Mouse (Mus musculus) liver, embryonic 11.5 days (tissue): ENCODE measurements around the gene Krtcap2. TPM values are rescaled to one million over a fixed set of nuclear protein-coding genes. Genes with fewer than 3 reads are reported as not detected.
A peak's percentile ranks its signal among the peaks of the same experiment; 100 is the strongest.
"Not testable (repeated sequence)": the region's sequence is repeated elsewhere in the genome, so short reads cannot be mapped to it uniquely, and the experiment has no call there.

Experiments used
- ATAC-seq: fragments of 200-750 bp; cut with Nextera tagmentation; replicated peaks from 2 replicates; pipeline ENCODE4 v1.8.0; 2017; ENCODE audit warnings: moderate number of reproducible peaks, mild to moderate bottlenecking, moderate TSS enrichment, moderate library complexity; ENCODE audit not compliant: low FRiP score
- DNase-seq: peaks from one replicate; pipeline ENCODE4 v3.0.0-alpha.2; 2017; ENCODE audit warnings: low spot score
- H3K27ac ChIP-seq: fragments of 300-500 bp; sonication (generic); 2 replicates; pipeline ENCODE4 v1.5.1; 2014; ENCODE audit warnings: mild to moderate bottlenecking, low read depth, low read length, control low read depth
- H3K27me3 ChIP-seq: fragments of 300-500 bp; sonication (generic); replicated peaks from 2 replicates; pipeline ENCODE4 v1.6.1; 2014; ENCODE audit warnings: low read length, mixed read lengths; ENCODE audit not compliant: control insufficient read depth, insufficient read depth
- H3K36me3 ChIP-seq: fragments of 300-500 bp; sonication (generic); 2 replicates; pipeline ENCODE4 v1.6.1; 2014; ENCODE audit warnings: mild to moderate bottlenecking, low read length, moderate library complexity, mixed read lengths; ENCODE audit not compliant: control insufficient read depth, insufficient read depth
- H3K4me1 ChIP-seq: fragments of 300-500 bp; sonication (generic); replicated peaks from 2 replicates; pipeline ENCODE4 v1.6.1; 2014; ENCODE audit warnings: low read length, mixed read lengths; ENCODE audit not compliant: control insufficient read depth, insufficient read depth
- H3K4me2 ChIP-seq: fragments of 300-500 bp; sonication (generic); 2 replicates; pipeline ENCODE4 v1.6.1; 2014; ENCODE audit warnings: mild to moderate bottlenecking, control low read depth, moderate library complexity
- H3K4me3 ChIP-seq: fragments of 300-500 bp; sonication (generic); 2 replicates; pipeline ENCODE4 v1.5.1; 2014; ENCODE audit warnings: low read depth, low read length, control low read depth
- H3K9ac ChIP-seq: fragments of 300-500 bp; sonication (generic); 2 replicates; pipeline ENCODE4 v1.6.1; 2014; ENCODE audit warnings: low read depth, low read length, control low read depth
- H3K9me3 ChIP-seq: fragments of 300-500 bp; sonication (generic); 2 replicates; pipeline ENCODE4 v1.6.1; 2016; ENCODE audit warnings: low read length, inconsistent platforms, mixed read lengths; ENCODE audit not compliant: control insufficient read depth
- WGBS: fragments of 180-500 bp; shearing (Covaris S2); extraction: QIAGEN DNeasy Blood & Tissue Kit; methylation state at CpG from one replicate; pipeline ENCODE4 v1.1.7; 2014; 5-methylcytosine and 5-hydroxymethylcytosine counted together
- polyA plus RNA-seq: library from polyadenylated mRNA; unstranded; fragments of >200 nt; fragmentation: Nextera tagmentation; extraction: Ambion mirVana; gene quantifications from 2 replicates; pipeline ENCODE4 v1.2.1, GENCODE M21; 2014

Krtcap2 gene
- polyA plus RNA-seq, 1 experiment from 2014 or later, result 251 TPM

GRCm38 (mm10) chr3:89208736-89209135 is 37.0 kb upstream of the Krtcap2 start:
- Histone ChIP-seq H3K4me3 (no peak overlapping the region), H3K4me1 (peaks cover 10% of the 10 kb centered on the region), H3K27ac (no peak overlapping the region), H3K9ac (no peak overlapping the region), H3K36me3 (peaks cover 39% of the 10 kb centered on the region), H3K4me2 (no peak overlapping the region), H3K9me3 (no peaks in the 10 kb centered on the region), H3K27me3 (no peaks in the 10 kb centered on the region)
- no peak for ATAC-seq
- DNase-seq, result no peak
- 90% methylated on average over 6 of the region's 6 CpGs for whole genome bisulfite sequencing

GRCm38 (mm10) chr3:89209731-89210130 is 36.0 kb upstream of the Krtcap2 start:
- ATAC-seq, result no peak

GRCm38 (mm10) chr3:89210162-89210561 is 35.6 kb upstream of the Krtcap2 start:
- Histone ChIP-seq H3K4me2 (no peak overlapping the region), H3K4me3 (no peak overlapping the region), H3K27ac (no peak overlapping the region), H3K27me3 (no peaks in the 10 kb centered on the region), H3K36me3 (peaks cover 33% of the 10 kb centered on the region), H3K4me1 (peaks cover 18% of the 10 kb centered on the region), H3K9ac (no peak overlapping the region), H3K9me3 (no peaks in the 10 kb centered on the region)
- WGBS, result 85% methylated on average over 13 of the region's 13 CpGs
- DNase-seq, result no peak
- no peak for ATAC-seq

More at GRCm38 (mm10) chr3:89209731-89210130, 36.0 kb upstream of the Krtcap2 start:
- Histone ChIP-seq H3K4me3 (no peak overlapping the region), H3K4me1 (peaks cover 14% of the 10 kb centered on the region), H3K27ac (no peak overlapping the region), H3K9me3 (no peaks in the 10 kb centered on the region), H3K27me3 (no peaks in the 10 kb centered on the region), H3K9ac (no peak overlapping the region), H3K4me2 (no peak overlapping the region), H3K36me3 (peaks cover 36% of the 10 kb centered on the region)
- no peak for DNase-seq
- WGBS, result 91% methylated on average over 7 of the region's 7 CpGs

GRCm38 (mm10) chr3:89210731-89211130 is 35.0 kb upstream of the Krtcap2 start:
- H3K4me3 ChIP-seq, result no peak overlapping the region
- H3K4me2 ChIP-seq, result no peak overlapping the region
- H3K27me3 ChIP-seq, result no peaks in the 10 kb centered on the region; the same call in 1 of the 2 replicates
- no peaks in the 10 kb centered on the region for H3K9me3 ChIP-seq
- 81% methylated on average over 7 of the region's 7 CpGs for WGBS
- no peak overlapping the region for H3K27ac ChIP-seq
- peaks cover 31% of the 10 kb centered on the region for H3K36me3 ChIP-seq
- ATAC-seq, result no peak
- no peak overlapping the region for H3K9ac ChIP-seq
- no peak for DNase-seq
- H3K4me1 ChIP-seq, result peaks cover 24% of the 10 kb centered on the region

- under 1% methylated on average over 66 of the region's 69 CpGs for WGBS
- Histone ChIP-seq H3K9me3 (no peaks in the 10 kb centered on the region), H3K36me3 (peaks cover 15% of the 10 kb centered on the region), H3K27me3 (no peaks in the 10 kb centered on the region; the same call in 1 of the 2 replicates), H3K4me2 (peak overlapping the region; percentile 91), H3K4me1 (peaks cover 25% of the 10 kb centered on the region), H3K9ac (peak overlapping the region; percentile 72), H3K4me3 (peak overlapping the region; percentile 71), H3K27ac (peak overlapping the region; percentile 82)
- DNase-seq, result peak; percentile 92
- peak; percentile 86 for ATAC-seq
These were observed 31.8 kb upstream of the Krtcap2 start for GRCm38 (mm10) chr3:89213803-89214530.

GRCm38 (mm10) chr3:89214681-89215411 is 30.9 kb upstream of the Krtcap2 start, which contains the start of gene Thbs3:
Gene Thbs3, plus strand, starts transcription at chr3:89215180.
- Histone ChIP-seq H3K27me3 (no peaks in the 10 kb centered on the region; the same call in 1 of the 2 replicates), H3K36me3 (0 out of 2 replicates have a peak, but pooled peaks cover 8% of the 10 kb centered on the region), H3K4me2 (peak within 1 kb of the TSS; percentile 91), H3K4me3 (peak within 1 kb of the TSS; percentile 71), H3K9ac (peak within 1 kb of the TSS; percentile 72), H3K27ac (peak within 1 kb of the TSS; percentile 82), H3K4me1 (peaks cover 27% of the 10 kb centered on the region), H3K9me3 (no peaks in the 10 kb centered on the region)
- DNase-seq (no peak), ATAC-seq (no peak)
- 2% methylated on average over 19 of the region's 19 CpGs for WGBS

- H3K36me3 ChIP-seq, result no peaks in the 10 kb centered on the region
- H3K4me2 ChIP-seq, result peak overlapping the region; percentile 91
- peak overlapping the region; percentile 71 for H3K4me3 ChIP-seq
- WGBS, result 0% methylated on average over 6 of the region's 6 CpGs
- H3K27ac ChIP-seq, result no peak overlapping the region
- no peaks in the 10 kb centered on the region; the same call in 1 of the 2 replicates for H3K27me3 ChIP-seq
- no peak overlapping the region for H3K9ac ChIP-seq
- no peaks in the 10 kb centered on the region for H3K9me3 ChIP-seq
- peak; percentile 30; the same call in 1 of the 2 replicates for ATAC-seq
- peak; percentile 74 for DNase-seq
- peaks cover 27% of the 10 kb centered on the region for H3K4me1 ChIP-seq
These were observed 29.9 kb upstream of the Krtcap2 start for GRCm38 (mm10) chr3:89215853-89216252.

- not testable (repeated sequence) for DNase-seq
- 60% methylated on average over 7 of the region's 7 CpGs for WGBS
These were observed 29.4 kb upstream of the Krtcap2 start for GRCm38 (mm10) chr3:89216407-89216806.

More at GRCm38 (mm10) chr3:89216407-89216806, 29.4 kb upstream of the Krtcap2 start:
- H3K9ac ChIP-seq, H3K36me3 ChIP-seq, H3K27ac ChIP-seq, H3K27me3 ChIP-seq, H3K9me3 ChIP-seq, ATAC-seq, H3K4me3 ChIP-seq, H3K4me2 ChIP-seq: not testable (repeated sequence)
- H3K4me1 ChIP-seq, result peaks cover 27% of the 10 kb centered on the region
